ENCODE assay signal across 23 mouse cellular contexts in the genomic region with DNA sequence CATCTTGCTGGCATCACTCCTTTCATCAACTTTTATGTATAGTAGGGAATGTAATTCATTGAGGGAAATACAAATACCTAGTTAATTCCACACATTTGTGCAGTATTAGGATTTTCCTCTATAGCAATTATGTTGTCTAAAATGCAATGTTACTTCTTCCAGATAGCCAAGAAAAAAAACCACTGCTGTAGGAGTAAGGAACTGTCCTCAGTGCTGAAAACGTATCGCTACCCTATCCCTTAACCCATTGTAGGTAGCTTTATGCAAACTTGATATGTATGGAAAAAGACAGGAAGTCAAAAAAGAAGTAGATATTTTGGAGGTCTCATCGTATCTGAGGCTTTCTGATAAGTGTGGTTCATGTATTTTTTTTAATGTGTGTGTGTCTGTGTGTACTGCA.
DNase-seq lines count a peak whose midpoint lies in the region; ATAC-seq and TF ChIP-seq lines count a peak whose summit lies in the region.
"Had no signal": no experiment of that assay in that cellular context is flagged by ENCODE, and none has a peak within 500 bp of the region (broad histone marks: within the 10 kb centered on the region; RNA-seq: fewer than 3 reads in every experiment).

No protein-coding gene starts in this region.

- ATAC-seq in midbrain, embryonic 11.5 days (ENCODE audit: low FRiP score) = no peak
- no peak for ATAC-seq in midbrain, embryonic 16.5 days
- ATAC-seq in liver, embryonic 12.5 days = no peak
- ATAC-seq: activated CD4-positive, CD25-positive, alpha-beta regulatory T cell, adult 4 months; forebrain, postnatal 0 days; midbrain, embryonic 13.5 days had no signal

- H3K4me3 ChIP-seq in midbrain, embryonic 11.5 days (ENCODE audit: low read depth, low read length) = no peak overlapping the region
- no peak overlapping the region for H3K4me3 ChIP-seq in midbrain, embryonic 16.5 days (ENCODE audit: low read depth, low read length)
- H3K4me3 ChIP-seq in heart, adult 2 months = no peak overlapping the region
- H3K4me3 ChIP-seq in liver, embryonic 12.5 days = no peak overlapping the region
- H3K4me3 ChIP-seq: embryonic facial prominence, embryonic 15.5 days; heart, embryonic 12.5 days; kidney, embryonic 15.5 days; layer of hippocampus, adult 2 months; lung, embryonic 15.5 days; midbrain, embryonic 13.5 days; neural tube, embryonic 13.5 days had no signal

- TF ChIP-seq EP300 in heart, adult 2 months (IDR thresholded peaks at IDR 0.05; ENCODE audit: insufficient read depth, low read depth, low read length) = no peak

- H3K27ac ChIP-seq in midbrain, embryonic 11.5 days (ENCODE audit: low read depth, low read length) = no peak overlapping the region
- no peak overlapping the region for H3K27ac ChIP-seq in midbrain, embryonic 16.5 days (ENCODE audit: low read length)
- H3K27ac ChIP-seq in heart, adult 2 months = no peak overlapping the region
- no peak overlapping the region for H3K27ac ChIP-seq in liver, embryonic 12.5 days
- H3K27ac ChIP-seq: embryonic facial prominence, embryonic 15.5 days; hindbrain, embryonic 14.5 days; kidney, embryonic 15.5 days; layer of hippocampus, adult 2 months; lung, embryonic 15.5 days; midbrain, embryonic 13.5 days; neural tube, embryonic 13.5 days had no signal

- no peaks in the 10 kb centered on the region for H3K27me3 ChIP-seq in midbrain, embryonic 11.5 days (ENCODE audit: control insufficient read depth, insufficient read depth, low read length)
- H3K27me3 ChIP-seq in midbrain, embryonic 16.5 days (ENCODE audit: control insufficient read depth, insufficient read depth, low read depth, low read length) = no peaks in the 10 kb centered on the region
- no peaks in the 10 kb centered on the region for H3K27me3 ChIP-seq in heart, adult 2 months (ENCODE audit: control insufficient read depth, insufficient read depth, low read length)
- no peaks in the 10 kb centered on the region for H3K27me3 ChIP-seq in liver, embryonic 12.5 days (replicated peaks)
- H3K27me3 ChIP-seq: embryonic facial prominence, embryonic 15.5 days; heart, embryonic 12.5 days; kidney, embryonic 15.5 days; lung, embryonic 15.5 days; midbrain, embryonic 13.5 days; neural tube, embryonic 13.5 days had no signal

- no peak for TF ChIP-seq CTCF in heart, adult 2 months (IDR thresholded peaks at IDR 0.05)

- no peak for TF ChIP-seq POLR2A in heart, adult 2 months (IDR thresholded peaks at IDR 0.05; ENCODE audit: insufficient read depth, low read depth, low read length)

- no peak overlapping the region for H3K4me2 ChIP-seq in midbrain, embryonic 11.5 days
- no peak overlapping the region for H3K4me2 ChIP-seq in midbrain, embryonic 16.5 days (ENCODE audit: low read length)
- H3K4me2 ChIP-seq in liver, embryonic 12.5 days = no peak overlapping the region
- H3K4me2 ChIP-seq: embryonic facial prominence, embryonic 15.5 days; heart, embryonic 12.5 days; hindbrain, embryonic 14.5 days; kidney, embryonic 15.5 days; liver, embryonic 11.5 days; lung, embryonic 15.5 days; midbrain, embryonic 13.5 days; neural tube, embryonic 13.5 days had no signal

- H3K9me3 ChIP-seq in midbrain, embryonic 11.5 days (ENCODE audit: control insufficient read depth, low read length) = no peaks in the 10 kb centered on the region
- no peaks in the 10 kb centered on the region for H3K9me3 ChIP-seq in midbrain, embryonic 16.5 days (replicated peaks; ENCODE audit: control insufficient read depth, low read length, poor library complexity, severe bottlenecking)
- no peaks in the 10 kb centered on the region for H3K9me3 ChIP-seq in liver, embryonic 12.5 days (replicated peaks)
- H3K9me3 ChIP-seq: embryonic facial prominence, embryonic 15.5 days; heart, embryonic 12.5 days; kidney, embryonic 15.5 days; lung, embryonic 15.5 days; midbrain, embryonic 13.5 days; neural tube, embryonic 13.5 days had no signal

- no peaks in the 10 kb centered on the region for H3K36me3 ChIP-seq in midbrain, embryonic 11.5 days (ENCODE audit: control insufficient read depth, insufficient read depth, low read length)
- H3K36me3 ChIP-seq in midbrain, embryonic 16.5 days (ENCODE audit: control insufficient read depth, insufficient read depth, low read length) = no peaks in the 10 kb centered on the region
- H3K36me3 ChIP-seq in heart, adult 2 months (ENCODE audit: control insufficient read depth, insufficient read depth, low read length) = no peaks in the 10 kb centered on the region
- H3K36me3 ChIP-seq in liver, embryonic 12.5 days = no peaks in the 10 kb centered on the region
- H3K36me3 ChIP-seq: embryonic facial prominence, embryonic 15.5 days; heart, embryonic 12.5 days; kidney, embryonic 15.5 days; lung, embryonic 15.5 days; midbrain, embryonic 13.5 days; neural tube, embryonic 13.5 days had no signal

- peak; percentile 28 for DNase-seq in embryo, embryonic 10 days (ENCODE audit: low spot score)
- DNase-seq in embryo, embryonic 9.5 days (ENCODE audit: extremely low spot score) = no peak
- DNase-seq in midbrain, embryonic 11.5 days (ENCODE audit: low spot score, missing footprints) = peak; percentile 57
- peak; percentile 19 for DNase-seq in embryo, embryonic 11.5 days (ENCODE audit: low read depth, low spot score)
- no peak for DNase-seq in cerebellum, adult 9-11 months
- DNase-seq in heart, adult 2 months = no peak
- DNase-seq: adrenal gland, postnatal 14 days; cerebellum, postnatal 14 days; forebrain, postnatal 0 days; heart, postnatal 14 days; thymus, postnatal 14 days had no signal

- H3K9ac ChIP-seq in midbrain, embryonic 11.5 days (ENCODE audit: low read length) = no peak overlapping the region
- H3K9ac ChIP-seq in midbrain, embryonic 16.5 days (ENCODE audit: low read depth, low read length) = no peak overlapping the region
- H3K9ac ChIP-seq in heart, adult 2 months (ENCODE audit: low read depth, low read length) = no peak overlapping the region
- no peak overlapping the region for H3K9ac ChIP-seq in liver, embryonic 12.5 days
- H3K9ac ChIP-seq: embryonic facial prominence, embryonic 15.5 days; forebrain, postnatal 0 days; heart, embryonic 12.5 days; hindbrain, embryonic 14.5 days; kidney, embryonic 15.5 days; lung, embryonic 15.5 days; midbrain, embryonic 13.5 days; neural tube, embryonic 13.5 days had no signal

- H3K79me2 ChIP-seq in heart, adult 2 months (replicated peaks; ENCODE audit: control insufficient read depth, insufficient read depth, low read length) = no peaks in the 10 kb centered on the region

- 64% methylated on average over 3 of the region's 3 CpGs for WGBS in midbrain, embryonic 11.5 days
- WGBS in midbrain, embryonic 16.5 days = 67% methylated on average over 3 of the region's 3 CpGs
- WGBS in heart, adult 2 months = 34% methylated on average over 3 of the region's 3 CpGs
- 40% methylated on average over 3 of the region's 3 CpGs for WGBS in liver, embryonic 12.5 days (ENCODE audit: insufficient replicate concordance)

- intact Hi-C loops in heart, adult 2 months (cut with DNase I) = no loop called here

- no peaks in the 10 kb centered on the region; the same call in 1 of the 2 replicates for H3K4me1 ChIP-seq in midbrain, embryonic 11.5 days (ENCODE audit: control insufficient read depth, insufficient read depth, low read length)
- no peaks in the 10 kb centered on the region for H3K4me1 ChIP-seq in midbrain, embryonic 16.5 days (ENCODE audit: control insufficient read depth, insufficient read depth, low read length)
- no peaks in the 10 kb centered on the region for H3K4me1 ChIP-seq in heart, adult 2 months (ENCODE audit: control insufficient read depth, insufficient read depth, low read length)
- no peaks in the 10 kb centered on the region for H3K4me1 ChIP-seq in liver, embryonic 12.5 days
- H3K4me1 ChIP-seq: embryonic facial prominence, embryonic 15.5 days; heart, embryonic 12.5 days; kidney, embryonic 15.5 days; lung, embryonic 15.5 days; neural tube, embryonic 13.5 days had no signal

Comparison
In these comparisons a context has a peak if more than half of its experiments do, and no peak if none do; other contexts are left out.
1. DNase-seq: peak in embryo, embryonic 10 days (single experiment), midbrain, embryonic 11.5 days (single experiment) and embryo, embryonic 11.5 days (single experiment); none in embryo, embryonic 9.5 days (single experiment), cerebellum, adult 9-11 months (single experiment) and heart, adult 2 months (0 of 2).